Mouse (Mus musculus) layer of hippocampus, adult 18-20 months (tissue): ENCODE results near the gene Mrtfb. TPM values are rescaled to one million over a fixed set of nuclear protein-coding genes. Genes with fewer than 3 reads are reported as not detected.
A peak's percentile ranks its signal among the peaks of the same experiment; 100 is the strongest.

Experiments used
- DNase-seq, 2 experiments: peaks; one replicate each; pipeline ENCODE4 v3.0.0; 2022; ENCODE audit warnings: low spot score in 2 of 2
- long read RNA-seq: library from polyadenylated mRNA; stranded (forward); transcript quantifications from one replicate; pipeline ENCODE4 v2.0.0, GENCODE M21; 2021
- total RNA-seq, 2 experiments: library from RNA; stranded (reverse); gene quantifications; 2 replicates each; pipeline ENCODE4 v1.2.3; 2021

Gene Mrtfb
- 100 to 1,000 TPM; 170 to 173 TPM for total RNA-seq
- long read RNA-seq, full-length matches to known transcripts, result 29 of 70 reads
- long read RNA-seq, partial matches to known transcripts, result 16 of 70 reads
- long read RNA-seq, other reads (novel, unspliced or antisense), result 25 of 70 reads

DNA sequence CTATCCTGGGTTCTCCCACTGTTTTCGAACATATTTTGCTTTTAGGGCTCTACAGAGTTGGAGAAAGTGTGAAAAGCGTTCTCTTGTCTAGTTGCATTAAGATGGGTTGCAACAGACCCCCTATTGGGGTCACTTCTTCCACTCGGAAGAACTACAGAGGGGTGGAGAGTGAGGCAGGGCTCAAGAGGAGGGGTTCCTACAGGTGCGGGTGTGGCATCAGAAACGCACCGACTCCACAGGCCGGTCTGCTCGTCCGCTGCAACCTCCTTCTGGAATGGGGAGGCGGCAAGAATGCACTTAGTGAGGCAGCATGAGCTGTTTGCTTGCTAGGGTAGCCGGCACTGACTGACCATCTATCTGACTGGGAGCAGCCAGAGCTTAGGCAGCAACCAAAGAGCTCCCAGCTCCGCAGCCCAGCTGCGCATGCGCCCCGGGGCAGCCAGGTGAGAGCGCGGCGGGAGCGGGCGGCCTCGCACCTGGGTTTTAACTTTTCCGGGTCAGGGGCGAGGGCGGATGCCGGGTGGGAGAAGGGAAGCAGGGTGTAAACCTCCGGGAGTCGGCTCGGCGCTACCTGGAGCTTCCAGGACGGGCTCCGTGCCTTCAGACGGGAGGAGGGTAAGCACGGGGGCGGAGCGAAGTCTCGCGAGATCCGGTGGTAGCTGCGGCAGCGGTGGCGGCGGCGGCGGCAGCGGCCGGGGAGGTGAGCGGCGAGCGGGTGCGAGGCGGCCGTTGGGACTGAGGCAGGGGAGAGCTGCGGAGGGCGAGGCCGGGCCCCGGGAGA lies at the start of gene Mrtfb:
Gene Mrtfb (plus strand): TSS at position 627 of the 781 bp plus-strand sequence.
- peak; percentile 79 to 88 for DNase-seq

DNA sequence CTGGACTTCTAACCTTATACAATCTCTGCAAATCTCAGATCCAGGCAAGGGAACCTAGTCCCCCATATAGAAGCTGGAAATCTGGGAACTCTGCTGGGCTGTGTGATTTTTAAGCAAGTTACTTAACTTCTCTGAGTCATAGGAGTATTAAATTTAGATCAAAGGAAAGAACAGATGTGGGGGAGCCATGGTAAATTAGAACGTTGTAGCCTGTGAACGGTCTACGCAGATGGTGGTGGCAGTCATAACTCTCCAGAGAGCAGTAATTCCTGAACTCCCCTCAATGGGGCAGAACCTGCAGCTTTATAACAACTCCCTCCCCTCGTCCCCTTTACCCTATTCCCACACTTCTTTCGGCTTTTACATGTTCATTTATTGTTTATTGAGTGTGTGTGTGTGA lies 48.6 kb upstream of the Mrtfb start:
- DNase-seq, result peak; percentile 38 to 68

DNA sequence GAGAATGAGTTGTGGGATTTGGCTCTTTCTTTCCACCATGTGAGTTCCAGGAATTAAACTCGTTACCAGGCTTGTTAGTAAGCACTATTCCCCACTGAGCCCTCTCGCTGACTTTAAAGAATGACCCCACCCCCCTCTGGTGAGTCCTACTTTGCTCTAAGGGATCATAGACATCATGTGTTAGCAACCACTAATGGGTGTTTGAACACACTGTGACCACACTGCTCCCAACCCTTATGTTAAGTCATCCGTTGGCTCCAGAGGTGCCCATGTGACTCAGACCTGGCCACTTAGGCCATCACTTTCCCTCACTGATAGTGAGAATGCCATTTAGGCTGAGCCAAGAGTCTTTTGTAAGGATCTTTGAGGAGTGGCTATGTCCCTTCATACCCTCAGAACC lies 48.2 kb upstream of the Mrtfb start:
- no peak for DNase-seq

DNA sequence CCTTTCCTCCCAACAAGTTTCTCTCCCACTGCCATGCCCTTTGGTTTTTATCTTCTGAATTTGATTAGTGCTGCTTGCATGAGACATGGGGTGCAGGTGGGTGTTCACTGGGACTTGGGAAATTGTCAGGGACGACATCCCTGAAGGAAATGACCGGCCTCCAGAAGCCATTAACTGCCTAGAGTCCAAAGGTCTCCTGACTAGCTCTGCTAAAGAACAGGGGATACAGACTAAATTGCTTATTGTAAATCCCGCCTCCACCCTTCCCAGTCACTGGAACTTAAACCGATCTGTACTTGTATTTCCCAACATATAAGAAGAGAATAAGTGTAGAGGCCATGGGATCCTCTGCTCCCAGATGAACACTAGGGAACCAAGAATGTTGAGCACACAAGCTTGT lies 43.5 kb upstream of the Mrtfb start:
- DNase-seq, result no peak

DNA sequence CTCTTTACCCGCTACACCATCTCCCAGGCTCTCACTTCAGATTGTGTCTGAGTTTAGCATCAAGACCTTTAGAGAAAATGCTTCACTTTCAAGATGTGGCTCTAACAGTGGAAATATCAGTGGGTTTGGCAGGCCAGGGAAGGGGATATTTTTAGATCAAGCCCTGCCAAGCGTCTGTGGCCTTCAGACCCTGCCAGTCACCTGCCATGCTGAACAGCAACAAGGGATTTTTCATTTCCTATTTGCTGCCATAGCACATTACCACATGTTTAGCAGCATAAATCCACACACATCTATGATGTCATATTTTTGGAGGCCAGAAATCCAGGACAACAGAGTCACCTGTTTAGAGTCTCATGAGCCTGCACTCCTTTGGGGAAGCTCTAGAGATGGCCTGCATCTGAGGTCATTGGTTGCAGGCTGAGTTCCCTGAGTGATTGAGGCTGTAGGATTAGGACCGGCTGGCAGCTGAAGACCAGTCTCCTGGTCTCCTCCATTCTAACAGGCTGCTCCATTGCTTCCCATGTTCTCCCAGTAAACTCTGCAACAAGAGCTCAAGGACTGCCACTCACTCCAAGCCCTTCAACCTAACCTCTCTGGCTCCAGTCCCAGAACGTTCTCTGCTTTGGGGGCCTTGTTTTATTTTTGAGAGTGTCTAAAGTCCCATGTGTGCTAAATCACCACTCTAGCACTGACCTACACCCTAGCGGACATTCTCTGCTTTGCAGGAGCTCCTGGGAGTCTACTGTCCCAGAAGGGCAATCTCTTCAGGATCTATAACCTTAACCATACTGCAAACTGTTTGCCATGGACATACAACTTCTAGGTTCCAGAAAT lies 39.9 kb upstream of the Mrtfb start:
- no peak for DNase-seq

DNA sequence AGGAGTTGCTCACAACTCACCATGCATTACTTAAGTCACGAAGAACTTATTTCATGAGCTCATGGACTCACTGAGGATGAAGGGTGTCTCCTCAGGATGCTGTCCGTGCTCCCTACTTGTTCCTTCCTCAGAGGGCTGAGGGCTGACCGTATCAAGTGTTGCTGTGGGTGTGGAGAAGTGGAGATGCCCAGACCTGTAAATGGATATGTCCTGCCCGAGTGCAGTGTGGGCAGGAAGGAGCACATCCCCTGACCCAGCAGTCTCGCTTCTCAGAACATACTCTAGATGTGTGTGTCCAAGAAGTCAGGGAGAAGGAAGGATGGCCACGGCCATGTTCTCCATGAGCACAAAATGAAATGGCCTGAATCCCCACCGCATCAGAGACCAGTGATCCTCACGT lies 38.3 kb upstream of the Mrtfb start:
- DNase-seq, result no peak

DNA sequence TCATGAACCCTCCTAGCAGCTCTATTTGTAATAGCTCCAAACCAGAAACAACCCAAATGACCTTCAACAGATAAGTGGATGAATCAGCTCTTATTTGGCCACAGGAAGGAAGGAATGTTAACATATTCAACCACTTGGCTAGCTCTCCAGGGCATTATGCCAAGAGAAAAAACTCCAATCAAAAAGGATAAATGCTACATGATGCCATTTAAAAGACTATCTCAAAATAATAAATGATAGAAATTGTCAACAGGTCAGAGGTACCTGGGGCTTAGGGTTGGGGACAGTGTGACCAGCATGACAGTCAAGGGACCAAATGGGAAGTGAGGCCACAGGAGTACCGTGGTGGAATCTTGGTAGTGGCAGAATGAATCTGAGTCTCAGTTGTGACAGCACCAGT lies 34.8 kb upstream of the Mrtfb start:
- DNase-seq, result no peak

DNA sequence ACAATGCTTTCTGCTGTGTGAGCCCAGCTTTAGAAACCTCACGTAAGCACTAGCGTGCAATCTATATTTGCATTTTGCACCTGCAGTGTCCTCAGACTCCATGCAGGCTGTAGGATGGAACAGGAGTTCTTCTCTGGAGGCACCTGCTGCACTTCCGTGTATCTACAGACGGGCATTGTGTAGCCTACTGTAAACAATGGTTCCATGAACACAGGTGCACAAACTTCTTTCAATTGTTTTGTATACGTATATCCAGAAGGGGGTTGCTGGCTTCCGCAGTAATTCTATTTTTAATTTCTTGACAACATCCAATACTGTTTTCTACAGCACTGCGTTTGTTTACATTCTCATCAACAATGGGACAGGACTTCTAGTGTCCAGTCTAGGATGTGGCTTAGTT lies 24.2 kb upstream of the Mrtfb start:
- no peak for DNase-seq

DNA sequence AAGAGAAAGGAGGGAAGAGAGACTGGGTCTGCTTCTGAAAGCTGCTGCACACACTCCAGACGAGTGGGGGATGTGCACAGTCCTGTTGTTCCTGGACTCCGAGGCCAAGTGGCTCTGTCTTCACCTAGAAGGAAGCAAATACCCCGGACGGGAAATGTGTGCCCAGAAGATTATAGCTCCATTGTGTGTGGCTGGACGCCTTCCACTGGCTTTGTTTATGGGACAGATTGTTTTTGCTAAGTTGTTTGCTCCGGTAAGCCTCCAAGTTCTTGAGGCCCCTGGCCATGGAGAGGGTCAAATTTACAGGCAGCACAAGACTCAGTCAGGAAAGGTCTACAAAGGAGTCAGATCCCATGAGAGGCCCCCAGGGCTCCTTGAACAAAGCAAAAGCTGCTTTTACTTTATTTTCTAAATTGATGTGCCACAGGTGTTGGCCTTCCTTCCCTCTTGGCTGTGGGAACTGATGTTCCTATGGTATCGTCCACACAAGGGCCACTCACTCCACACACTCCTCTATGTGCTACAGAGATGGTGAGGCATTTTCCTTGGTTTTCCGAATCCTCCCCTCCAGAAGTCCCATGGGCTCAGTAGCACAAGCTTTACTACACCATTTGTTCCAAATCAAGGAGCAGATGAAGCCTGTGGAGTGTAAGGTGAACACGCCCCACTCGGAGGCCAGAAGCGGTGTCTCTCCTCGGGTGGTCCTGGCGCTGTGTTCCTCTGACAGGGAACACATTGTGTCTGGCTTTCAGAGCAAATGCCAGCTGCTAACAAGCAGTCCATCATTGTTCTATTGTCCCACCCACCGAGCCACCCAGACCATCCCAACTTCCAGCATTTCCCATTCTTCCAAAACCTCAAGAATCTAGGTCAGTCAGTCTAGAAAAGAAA lies 23.1 kb upstream of the Mrtfb start:
- DNase-seq, result no peak

DNA sequence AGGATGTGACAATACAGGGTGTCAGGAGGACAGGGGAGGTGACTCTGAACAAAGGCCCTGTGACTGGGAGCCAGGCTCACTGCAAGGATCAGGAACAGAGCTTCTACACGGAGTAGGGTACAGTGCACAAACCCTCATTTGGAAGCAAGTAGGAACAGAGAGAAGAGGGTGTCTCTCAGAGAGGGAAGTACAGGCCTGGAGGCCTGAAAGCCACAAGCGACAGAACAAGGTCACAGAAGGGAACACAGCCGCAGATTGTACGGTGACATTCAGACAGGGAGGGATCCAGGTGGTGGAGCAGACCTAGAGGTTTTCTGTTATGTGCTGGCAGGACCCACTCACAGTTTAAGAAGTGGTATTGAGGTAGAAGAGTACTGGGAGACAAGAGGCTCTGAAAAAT lies 17.2 kb upstream of the Mrtfb start:
- no peak for DNase-seq

DNA sequence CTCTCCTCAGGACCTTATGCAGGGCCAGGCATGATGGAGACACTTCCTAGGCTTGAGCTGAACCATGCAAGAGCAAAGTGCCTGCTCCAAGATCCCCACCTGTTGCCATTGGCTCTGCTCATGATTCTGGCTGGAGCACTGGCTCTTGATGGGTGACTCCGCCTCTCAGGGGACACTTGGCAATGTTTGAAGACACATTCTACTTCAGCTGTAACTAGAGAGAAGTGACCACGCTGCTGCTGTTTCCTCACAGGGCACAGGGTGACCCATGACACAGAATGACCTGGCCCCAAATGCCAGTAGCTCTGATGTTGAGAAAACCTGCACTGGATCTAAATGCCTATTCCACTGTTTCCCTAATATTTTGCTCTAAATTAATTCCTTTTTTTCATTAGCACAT lies 16.7 kb upstream of the Mrtfb start:
- DNase-seq, result no peak

DNA sequence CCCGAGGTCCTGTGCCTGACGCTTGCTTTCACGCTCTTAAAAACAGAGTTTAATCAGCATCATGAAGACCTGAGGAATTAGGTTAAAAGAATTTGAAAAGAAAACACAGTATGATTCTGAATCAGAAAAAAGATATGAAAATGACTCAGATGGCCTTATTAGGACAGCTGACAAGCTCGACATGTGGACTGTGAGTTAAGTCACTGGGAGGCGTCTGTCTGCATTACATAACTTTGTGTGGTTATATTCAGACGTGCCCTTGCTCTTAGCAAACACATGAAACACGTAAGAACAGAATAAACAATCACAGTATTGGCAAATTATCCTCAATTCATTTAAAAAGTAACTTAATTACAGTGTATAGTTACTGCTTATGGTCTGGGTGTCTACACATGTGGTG lies 16.0 kb upstream of the Mrtfb start:
- peak in 1 of 2 experiments; percentile 50 for DNase-seq

DNA sequence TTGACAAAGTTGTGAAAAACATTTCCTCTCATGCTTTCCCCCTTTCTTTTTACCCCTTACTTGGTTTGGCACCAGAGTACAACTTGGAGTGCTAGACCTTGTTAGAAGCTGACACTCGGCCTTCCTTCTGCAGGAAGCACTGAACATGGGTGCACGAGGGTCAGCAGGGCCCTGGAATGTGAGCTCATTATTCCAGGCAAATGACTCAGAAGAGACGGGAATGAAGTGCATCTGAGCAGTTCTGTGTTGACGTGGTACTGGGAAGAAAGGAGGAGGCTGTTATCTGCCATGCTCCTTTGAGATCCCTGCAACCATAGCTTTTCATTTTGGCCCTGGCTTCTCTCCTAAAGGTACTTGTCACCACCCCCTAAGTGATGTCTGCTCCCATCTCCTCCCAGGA lies 10.6 kb upstream of the Mrtfb start:
- no peak for DNase-seq

DNA sequence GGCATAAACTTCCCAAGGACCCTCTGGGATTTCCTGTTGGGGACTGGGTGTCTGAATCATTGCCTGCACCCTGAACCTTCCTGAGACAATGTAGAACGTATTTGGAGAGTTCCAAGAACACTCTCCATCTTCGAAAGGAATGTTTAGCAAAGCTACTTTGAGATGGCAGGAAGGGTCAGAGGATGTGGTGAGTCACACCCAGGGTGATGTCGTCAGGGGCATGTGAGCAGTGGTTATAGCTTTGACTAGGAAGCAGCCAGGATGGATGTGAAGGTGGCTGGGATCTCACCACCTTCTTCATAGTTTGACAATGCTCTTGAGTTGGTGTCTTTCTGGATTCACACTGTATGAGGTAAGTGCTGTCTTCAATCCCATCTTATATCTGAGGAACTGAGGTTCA lies 9.4 kb upstream of the Mrtfb start:
- DNase-seq, result no peak

DNA sequence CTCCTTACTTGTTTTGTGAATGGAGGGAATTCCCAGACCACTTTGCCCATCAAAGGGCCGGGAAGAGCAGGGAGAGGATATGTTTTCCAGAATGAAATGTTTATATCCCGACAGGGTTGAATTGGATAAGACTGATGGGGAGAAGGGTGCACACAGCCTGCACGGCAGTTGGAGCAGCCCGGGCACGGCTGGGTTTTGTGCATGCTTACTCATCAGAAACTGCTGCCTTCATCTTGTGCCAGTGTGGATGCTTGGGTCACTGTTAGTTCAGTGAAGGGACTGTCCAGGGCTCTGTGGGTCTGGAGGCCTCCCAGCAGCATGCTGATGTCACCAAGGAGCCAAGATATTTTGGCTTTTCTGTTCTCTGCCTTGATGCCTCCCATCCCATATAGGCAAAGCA lies 6.2 kb upstream of the Mrtfb start:
- no peak for DNase-seq

DNA sequence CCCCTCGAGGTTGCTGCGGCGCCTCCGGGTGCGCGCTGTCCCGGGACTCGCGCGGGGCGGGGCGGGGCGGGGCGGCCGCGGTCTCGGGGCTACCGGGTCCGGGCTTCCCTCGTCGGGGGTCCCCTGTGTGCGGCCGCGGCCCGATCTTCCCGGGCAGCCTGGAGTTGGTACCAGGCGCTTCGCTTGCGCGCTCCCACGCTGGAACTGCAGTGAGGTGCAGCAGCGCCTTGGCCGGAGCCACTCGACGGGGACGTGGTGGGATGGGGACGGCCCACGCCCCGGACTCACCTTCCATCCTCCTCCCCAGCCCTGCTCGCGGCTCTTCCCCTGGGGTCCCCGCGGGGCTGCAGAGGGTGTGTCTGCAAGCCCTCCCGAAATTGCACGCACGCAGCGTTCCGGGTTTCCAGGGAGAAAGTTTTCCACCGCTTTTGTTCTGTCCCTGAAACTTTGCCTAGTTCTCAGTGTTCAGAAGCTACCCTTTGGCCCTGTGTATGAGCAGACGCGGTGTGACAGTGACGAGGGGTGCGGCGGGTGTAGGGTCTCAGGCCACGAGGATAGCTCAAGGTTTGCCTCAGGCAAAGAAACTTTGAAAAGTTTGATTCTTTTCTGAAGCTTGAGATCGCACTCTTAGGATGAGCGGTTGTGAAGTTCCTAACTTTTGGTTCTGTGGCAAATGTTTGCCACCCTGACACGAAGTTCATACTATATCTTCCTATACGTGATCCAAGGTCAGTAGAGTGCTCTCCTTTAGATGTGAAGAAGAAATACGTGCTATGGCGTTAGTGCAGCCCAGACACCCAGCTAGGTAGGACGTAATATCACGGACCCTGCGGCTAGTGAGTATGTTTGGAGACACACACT lies 616 bp downstream of the Mrtfb start:
- no peak for DNase-seq

DNA sequence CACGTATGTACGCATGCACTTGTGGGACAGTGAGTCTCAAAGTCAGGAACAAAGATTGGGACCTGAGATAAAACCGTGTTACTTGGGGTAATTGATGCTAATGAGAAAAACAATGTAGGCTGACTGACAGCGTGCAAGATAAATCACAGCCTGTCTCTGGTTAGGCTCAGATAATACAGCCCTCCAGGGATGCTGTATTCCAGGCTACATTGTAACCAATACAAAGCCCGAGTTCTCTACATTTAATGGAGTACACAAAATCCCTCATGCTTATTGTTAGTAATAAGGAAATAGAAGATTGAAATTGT lies 1.2 kb downstream of the Mrtfb start:
- DNase-seq, result no peak

DNA sequence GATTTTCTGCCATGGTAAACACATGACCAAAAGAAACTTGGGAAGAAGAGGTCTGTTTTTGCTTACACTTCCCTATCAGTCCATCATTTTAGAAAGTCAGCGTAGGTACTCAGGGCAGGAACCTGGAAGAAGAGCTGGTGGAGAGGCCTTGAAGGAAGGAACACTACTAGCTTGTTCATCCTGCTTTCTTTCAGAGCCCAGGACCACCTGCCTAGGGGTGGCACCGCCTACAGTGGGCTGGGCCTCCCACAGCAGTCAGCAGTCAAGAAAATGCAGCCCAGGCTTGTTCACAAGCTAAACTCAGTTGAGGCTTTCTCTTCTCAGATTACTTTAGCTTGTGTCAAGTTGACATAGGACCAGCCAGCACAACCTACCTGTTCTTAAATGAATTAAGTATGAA lies 2.7 kb downstream of the Mrtfb start:
- no peak for DNase-seq

DNA sequence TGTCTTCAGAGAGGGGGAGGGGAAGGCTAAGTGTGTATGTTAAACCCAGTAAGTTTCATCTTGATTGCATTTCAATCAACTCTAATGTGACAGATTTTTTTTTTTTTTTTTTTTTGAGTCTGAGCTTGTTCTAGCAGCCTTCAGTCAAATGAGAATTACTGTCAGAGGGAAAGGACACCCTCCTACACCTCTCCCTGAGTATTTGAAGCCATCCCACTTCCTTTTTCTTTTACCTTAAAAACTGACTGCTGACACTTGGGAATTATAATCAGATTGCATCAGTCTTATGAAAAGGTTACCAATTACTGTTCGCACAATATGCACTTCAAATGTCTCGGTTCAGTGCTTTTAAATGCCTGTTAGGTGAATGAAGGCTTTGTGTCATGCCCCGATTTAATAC lies 10.0 kb downstream of the Mrtfb start:
- DNase-seq, result no peak

DNA sequence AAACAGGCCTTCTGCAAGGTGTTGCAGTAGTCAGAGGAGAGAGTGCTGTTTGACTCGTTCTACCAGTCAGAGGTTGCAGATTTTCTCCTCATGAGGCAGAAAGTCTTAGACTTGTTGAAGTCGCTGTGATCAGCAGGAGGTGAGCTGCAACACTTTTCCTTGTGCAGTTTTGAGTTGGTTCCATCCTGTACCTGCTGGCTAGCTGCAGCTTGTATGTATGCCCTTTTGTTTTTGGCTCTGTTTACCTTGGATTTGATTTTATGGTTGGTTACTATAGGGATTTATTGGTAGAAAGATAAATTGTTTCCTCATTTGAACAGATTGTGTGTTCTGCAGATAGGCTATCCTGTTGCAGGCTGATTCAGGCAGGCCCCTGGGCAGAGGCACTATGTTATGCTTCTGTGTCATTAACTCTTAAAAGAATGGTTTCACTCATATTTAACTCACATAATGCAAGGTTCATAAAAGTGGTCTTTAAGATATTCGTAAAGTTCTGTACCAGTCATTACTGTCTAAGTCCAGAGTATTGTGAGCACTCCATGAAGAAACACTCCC lies 11.1 kb downstream of the Mrtfb start:
- no peak for DNase-seq
